Mouse (Mus musculus): ENCODE data around the gene Mrpl12. TPM values are rescaled to one million over a fixed set of nuclear protein-coding genes. Genes with fewer than 3 reads are reported as not detected.

Mrpl12 gene
- polyA plus RNA-seq (2015; fragmentation: Nextera tagmentation; extraction: Ambion mirVana), result 60.6 and 67.7 TPM in 2 replicates

DNA sequence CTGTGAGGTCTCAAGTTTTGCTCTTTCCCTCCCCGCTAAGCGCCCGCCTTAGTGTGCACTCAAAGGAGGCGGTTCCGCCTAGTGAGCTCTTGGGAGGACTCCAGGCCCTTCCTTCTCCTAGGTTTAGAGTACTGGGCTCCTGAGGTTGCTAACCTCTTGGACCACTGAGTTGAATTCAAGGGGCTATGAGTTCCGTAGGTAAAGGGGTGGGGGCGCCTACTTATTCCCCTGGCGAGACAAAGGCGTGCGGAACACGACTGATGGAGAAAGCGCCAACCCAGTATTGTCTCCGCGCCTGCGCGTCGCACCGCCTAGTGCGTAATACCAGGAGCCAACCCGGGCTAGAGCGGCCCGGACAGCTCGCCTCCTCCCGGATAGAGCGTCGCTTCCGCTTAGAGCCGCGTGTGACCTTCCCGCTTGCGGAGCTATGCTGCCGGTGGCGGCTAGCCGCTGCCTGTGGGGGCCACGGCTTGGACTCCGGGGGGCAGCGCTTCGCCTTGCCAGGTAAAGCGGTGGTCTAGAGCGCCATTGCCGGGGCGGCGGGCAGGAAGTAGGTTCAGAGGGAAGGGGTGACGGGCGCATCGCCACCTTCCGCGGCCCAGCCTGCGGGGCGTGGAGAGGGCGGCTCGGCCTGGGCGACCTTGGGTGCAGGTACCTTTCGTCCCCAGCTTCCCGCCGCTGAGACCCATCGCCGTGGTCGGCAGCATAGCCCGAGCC, at the start of gene Mrpl12:
Mrpl12 (plus strand) TSS at position 349 of the 717 bp plus-strand sequence.
- WGBS, result under 1% methylated on average over 53 of the region's 60 CpGs
- H3K27ac ChIP-seq (ENCODE audit: low read length), result peak within 1 kb of the TSS; percentile 38; the same call in 1 of the 2 replicates

DNA sequence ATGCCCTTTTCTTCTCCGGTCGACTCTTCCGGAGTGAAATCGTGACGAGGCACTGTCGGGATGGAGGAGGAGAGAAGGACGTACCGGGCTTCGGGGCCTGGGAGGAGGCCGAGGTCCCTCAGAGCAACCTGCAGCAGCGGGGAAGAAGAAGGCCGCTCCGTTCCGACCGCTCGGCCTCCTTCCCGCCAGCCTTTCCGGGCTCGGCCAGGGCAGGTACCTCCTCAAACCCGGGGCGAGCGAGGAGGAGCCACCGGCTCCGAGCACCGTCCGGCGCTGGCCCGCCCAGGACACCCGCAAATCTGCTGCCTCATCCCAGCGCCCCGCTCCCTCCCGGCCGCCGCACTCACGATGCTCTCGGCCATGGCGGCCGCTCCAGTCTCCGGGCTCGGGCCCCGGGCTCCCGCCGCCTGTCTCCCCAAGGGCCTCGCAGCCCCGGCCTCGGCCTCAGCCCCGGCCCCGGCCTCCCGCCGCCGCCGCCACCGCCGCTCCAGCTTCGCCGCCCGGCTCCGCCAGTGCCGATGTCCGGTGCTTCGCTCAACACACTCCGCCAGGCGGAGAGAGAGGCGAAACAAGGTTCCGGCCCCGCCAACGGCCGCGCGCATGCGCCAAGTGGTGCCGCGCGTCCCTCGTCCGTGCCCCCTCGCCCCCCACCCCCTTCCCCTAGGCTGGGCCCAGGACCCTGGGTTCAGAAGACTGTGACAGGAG, 47.1 kb upstream of the Mrpl12 start, which contains the start of gene Nploc4:
Nploc4 (minus strand) TSS at position 557 of the 705 bp plus-strand sequence.
- TF ChIP-seq CTCF (IDR thresholded peaks at IDR 0.05) (peak; percentile 46), EP300 (IDR thresholded peaks at IDR 0.05) (no peak)
- H3K27ac ChIP-seq (ENCODE audit: low read length), result peak within 1 kb of the TSS; percentile 78
- H3K4me1 ChIP-seq (ENCODE audit: insufficient read depth, low read depth, low read length), result 0 out of 2 replicates have a peak, but pooled peaks cover 6% of the 10 kb centered on the region
- H3K27me3 ChIP-seq (replicated peaks; ENCODE audit: insufficient read depth, low read length), result no peaks in the 10 kb centered on the region
- peak within 1 kb of the TSS; percentile 85 for H3K9ac ChIP-seq (replicated peaks; ENCODE audit: low read depth)
- DNase-seq (ENCODE audit: low spot score) (peak; percentile 90), ATAC-seq (peak; percentile 91)
- peak within 1 kb of the TSS; percentile 73 for H3K4me2 ChIP-seq (replicated peaks; ENCODE audit: low read depth, low read length)
- H3K4me3 ChIP-seq (ENCODE audit: low read depth, low read length), result peak within 1 kb of the TSS; percentile 99
- WGBS, result 1% methylated on average over 74 of the region's 77 CpGs
- H3K36me3 ChIP-seq (ENCODE audit: insufficient read depth, low read length), result 0 out of 2 replicates have a peak, but pooled peaks cover 12% of the 10 kb centered on the region
- H3K9me3 ChIP-seq (ENCODE audit: low read length), result no peaks in the 10 kb centered on the region

More for the DNA sequence above, at the start of gene Mrpl12:
- Histone ChIP-seq H3K4me2 (replicated peaks; ENCODE audit: low read depth, low read length) (peak within 1 kb of the TSS; percentile 94), H3K9ac (replicated peaks; ENCODE audit: low read depth) (peak within 1 kb of the TSS; percentile 76), H3K27me3 (replicated peaks; ENCODE audit: insufficient read depth, low read length) (no peaks in the 10 kb centered on the region), H3K4me3 (ENCODE audit: low read depth, low read length) (peak within 1 kb of the TSS; percentile 73), H3K36me3 (ENCODE audit: insufficient read depth, low read length) (peaks cover 30% of the 10 kb centered on the region), H3K9me3 (ENCODE audit: low read length) (no peaks in the 10 kb centered on the region), H3K4me1 (ENCODE audit: insufficient read depth, low read depth, low read length) (no peaks in the 10 kb centered on the region; the same call in 1 of the 2 replicates)
- DNase-seq (ENCODE audit: low spot score) (peak; percentile 97), ATAC-seq (peak; percentile 96)
- TF ChIP-seq CTCF (IDR thresholded peaks at IDR 0.05), result peak; percentile 16
- TF ChIP-seq EP300 (IDR thresholded peaks at IDR 0.05), result no peak

DNA sequence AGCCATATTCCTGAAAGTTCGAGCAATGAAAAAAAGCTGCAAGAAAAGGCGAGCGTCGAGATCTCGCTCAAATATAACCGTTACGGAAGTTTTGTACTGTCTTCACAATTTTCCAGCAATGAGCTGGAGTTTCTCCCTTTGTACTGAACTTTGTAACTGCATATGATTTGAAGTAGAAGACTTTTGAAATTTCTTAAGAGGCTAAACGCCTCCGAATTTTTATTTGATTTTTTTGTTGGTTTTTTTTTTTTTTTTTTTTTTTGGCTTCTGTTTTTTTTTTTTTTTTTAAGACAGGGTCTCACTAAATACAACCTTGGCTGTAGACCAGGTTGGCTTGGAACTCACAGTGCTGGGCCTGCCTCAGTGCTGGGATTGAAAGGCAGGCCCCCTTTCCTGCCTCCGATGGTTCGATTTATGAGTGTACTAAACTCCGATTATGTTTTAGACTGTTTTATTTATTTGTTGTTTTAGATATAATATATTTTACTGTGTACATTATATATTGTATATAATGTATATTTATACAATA, 46.5 kb upstream of the Mrpl12 start:
- DNase-seq (ENCODE audit: low spot score) (no peak), ATAC-seq (no peak)
- 24% methylated on average over 12 of the region's 12 CpGs for WGBS

DNA sequence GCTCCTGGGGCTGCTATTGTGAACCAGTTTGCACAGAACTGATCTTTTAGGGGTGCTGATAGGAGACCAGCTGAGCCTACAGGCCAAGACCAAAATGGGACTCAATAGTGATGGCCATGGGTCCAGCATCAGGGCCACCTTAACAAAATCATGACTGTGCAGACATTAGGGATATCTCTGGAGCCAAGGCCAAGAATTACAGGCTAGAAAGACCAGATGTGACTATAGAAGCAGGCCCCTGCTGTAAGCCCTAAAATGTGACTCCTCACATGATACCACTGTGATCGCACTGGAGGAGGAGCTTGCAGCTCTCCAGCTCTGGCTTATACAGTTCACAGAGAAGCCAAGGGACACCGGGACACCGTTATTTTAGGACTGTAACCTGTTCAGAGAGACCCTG, 42.1 kb upstream of the Mrpl12 start, which contains the start of gene Tspan10:
Tspan10 (plus strand) TSS at position 301 of the 400 bp plus-strand sequence.
- Histone ChIP-seq H3K27me3 (replicated peaks; ENCODE audit: insufficient read depth, low read length) (no peaks in the 10 kb centered on the region), H3K36me3 (ENCODE audit: insufficient read depth, low read length) (no peaks in the 10 kb centered on the region), H3K4me3 (ENCODE audit: low read depth, low read length) (no peak within 1 kb of the TSS), H3K4me1 (ENCODE audit: insufficient read depth, low read depth, low read length) (no peaks in the 10 kb centered on the region), H3K9ac (replicated peaks; ENCODE audit: low read depth) (no peak within 1 kb of the TSS), H3K4me2 (replicated peaks; ENCODE audit: low read depth, low read length) (no peak within 1 kb of the TSS), H3K27ac (ENCODE audit: low read length) (no peak within 1 kb of the TSS), H3K9me3 (ENCODE audit: low read length) (no peaks in the 10 kb centered on the region)
- WGBS, result 93% methylated on average over 3 of the region's 3 CpGs
- no peak for TF ChIP-seq EP300 (IDR thresholded peaks at IDR 0.05)
- TF ChIP-seq CTCF (IDR thresholded peaks at IDR 0.05), result no peak
- no peak for DNase-seq (ENCODE audit: low spot score)
- no peak for ATAC-seq

More for the DNA sequence above, 46.5 kb upstream of the Mrpl12 start:
- H3K4me2 ChIP-seq (replicated peaks; ENCODE audit: low read depth, low read length), result peak overlapping the region; percentile 73
- peak overlapping the region; percentile 85; the same call in 1 of the 2 replicates for H3K9ac ChIP-seq (replicated peaks; ENCODE audit: low read depth)
- H3K36me3 ChIP-seq (ENCODE audit: insufficient read depth, low read length), result 0 out of 2 replicates have a peak, but pooled peaks cover 6% of the 10 kb centered on the region
- peak overlapping the region; percentile 99 for H3K4me3 ChIP-seq (ENCODE audit: low read depth, low read length)
- peak overlapping the region; percentile 78; the same call in 1 of the 2 replicates for H3K27ac ChIP-seq (ENCODE audit: low read length)
- TF ChIP-seq CTCF (IDR thresholded peaks at IDR 0.05), result no peak
- no peak for TF ChIP-seq EP300 (IDR thresholded peaks at IDR 0.05)
- no peaks in the 10 kb centered on the region for H3K27me3 ChIP-seq (replicated peaks; ENCODE audit: insufficient read depth, low read length)
- H3K9me3 ChIP-seq (ENCODE audit: low read length), result no peaks in the 10 kb centered on the region
- 0 out of 2 replicates have a peak, but pooled peaks cover 6% of the 10 kb centered on the region for H3K4me1 ChIP-seq (ENCODE audit: insufficient read depth, low read depth, low read length)

DNA sequence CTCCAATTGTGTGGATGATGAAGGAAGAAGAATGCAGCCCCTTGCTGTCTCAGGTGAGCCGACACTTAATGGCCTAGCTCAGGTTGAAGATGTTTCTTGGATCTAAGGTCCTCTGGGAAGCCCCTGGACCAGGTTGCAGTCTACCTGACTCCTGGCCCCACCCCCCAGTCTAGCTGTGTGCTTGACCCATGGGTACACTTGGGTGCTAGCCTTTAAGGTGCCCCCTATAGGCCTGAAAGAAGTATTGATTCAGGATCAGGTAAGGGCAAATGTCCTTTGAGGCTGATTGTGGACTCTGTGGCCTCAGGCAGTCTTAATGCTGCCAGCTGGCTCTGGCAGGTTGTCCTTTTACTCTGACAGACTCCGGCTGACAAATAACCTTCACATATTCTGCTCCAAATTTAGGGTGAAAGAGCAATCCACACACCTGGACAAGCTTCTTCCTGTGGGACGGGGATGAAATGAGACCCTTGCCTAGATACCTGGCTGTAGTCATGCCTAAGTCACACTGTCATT, 41.6 kb upstream of the Mrpl12 start:
- no peaks in the 10 kb centered on the region for H3K4me1 ChIP-seq (ENCODE audit: insufficient read depth, low read depth, low read length)
- no peaks in the 10 kb centered on the region for H3K27me3 ChIP-seq (replicated peaks; ENCODE audit: insufficient read depth, low read length)
- no peak overlapping the region for H3K9ac ChIP-seq (replicated peaks; ENCODE audit: low read depth)
- TF ChIP-seq CTCF (IDR thresholded peaks at IDR 0.05) (no peak), EP300 (IDR thresholded peaks at IDR 0.05) (no peak)
- no peak overlapping the region for H3K27ac ChIP-seq (ENCODE audit: low read length)
- no peak for ATAC-seq
- DNase-seq (ENCODE audit: low spot score), result no peak
- H3K36me3 ChIP-seq (ENCODE audit: insufficient read depth, low read length), result no peaks in the 10 kb centered on the region
- WGBS, result 83% methylated on average over 3 of the region's 3 CpGs
- no peak overlapping the region for H3K4me2 ChIP-seq (replicated peaks; ENCODE audit: low read depth, low read length)
- H3K9me3 ChIP-seq (ENCODE audit: low read length), result no peaks in the 10 kb centered on the region
- H3K4me3 ChIP-seq (ENCODE audit: low read depth, low read length), result no peak overlapping the region
